ENCODE assay signal across 33 mouse cellular contexts in genomic region chr6:3859942-3860586, GRCm38 (mm10).
"Had no signal": no experiment of that assay in that cellular context is flagged by ENCODE, and none has a peak within 500 bp of the region (broad histone marks: within the 10 kb centered on the region; RNA-seq: fewer than 3 reads in every experiment).

No protein-coding gene starts in this region.

- H3K36me3 ChIP-seq: heart, embryonic 10.5 days; heart, embryonic 12.5 days; heart, embryonic 13.5 days; heart, embryonic 15.5 days; hindbrain, embryonic 10.5 days; hindbrain, embryonic 12.5 days; hindbrain, embryonic 13.5 days; hindbrain, embryonic 15.5 days; kidney, embryonic 15.5 days had no signal

- H3K27me3 ChIP-seq: heart, embryonic 12.5 days; heart, embryonic 13.5 days; heart, embryonic 15.5 days; hindbrain, embryonic 12.5 days; hindbrain, embryonic 13.5 days; hindbrain, embryonic 15.5 days; kidney, embryonic 15.5 days had no signal

- ATAC-seq: hindbrain, embryonic 16.5 days; hindbrain, postnatal 0 days; inflammation-experienced regulatory T-cells, adult 6 months had no signal

- H3K27ac ChIP-seq: heart, adult 2 months; heart, embryonic 10.5 days; heart, embryonic 13.5 days; heart, embryonic 15.5 days; hindbrain, embryonic 10.5 days; hindbrain, embryonic 12.5 days; hindbrain, embryonic 13.5 days; hindbrain, embryonic 15.5 days; hindbrain, postnatal 0 days; kidney, embryonic 15.5 days; kidney, postnatal 0 days; layer of hippocampus, adult 2 months; left cerebral cortex, adult 2 months had no signal

- H3K4me1 ChIP-seq: heart, embryonic 10.5 days; heart, embryonic 12.5 days; heart, embryonic 13.5 days; heart, embryonic 15.5 days; hindbrain, embryonic 10.5 days; hindbrain, embryonic 12.5 days; hindbrain, embryonic 13.5 days; hindbrain, embryonic 15.5 days; kidney, embryonic 15.5 days had no signal

- H3K4me3 ChIP-seq: heart, adult 2 months; heart, embryonic 10.5 days; heart, embryonic 12.5 days; heart, embryonic 13.5 days; heart, embryonic 15.5 days; hindbrain, embryonic 10.5 days; hindbrain, embryonic 12.5 days; hindbrain, embryonic 13.5 days; hindbrain, embryonic 15.5 days; kidney, embryonic 15.5 days; layer of hippocampus, adult 2 months; left cerebral cortex, adult 2 months had no signal

- H3K9me3 ChIP-seq: heart, embryonic 10.5 days; heart, embryonic 12.5 days; heart, embryonic 13.5 days; heart, embryonic 15.5 days; hindbrain, embryonic 12.5 days; hindbrain, embryonic 13.5 days; hindbrain, embryonic 15.5 days; kidney, embryonic 15.5 days had no signal

- H3K9ac ChIP-seq: heart, embryonic 12.5 days; heart, embryonic 13.5 days; heart, embryonic 15.5 days; hindbrain, embryonic 12.5 days; hindbrain, embryonic 13.5 days; hindbrain, embryonic 15.5 days; kidney, embryonic 15.5 days had no signal

- DNase-seq: heart, adult 2 months; heart, postnatal 10 days; heart, postnatal 14 days; heart, postnatal 36 days; heart, postnatal 4 days; kidney, adult 11 months; kidney, adult 18-20 months; kidney, adult 2 months; kidney, adult 8-10 months; kidney, adult 9 months; kidney, postnatal 10 days; kidney, postnatal 14 days; kidney, postnatal 25 days; kidney, postnatal 36 days; kidney, postnatal 4 days; layer of hippocampus, adult 9-11 months; layer of hippocampus, postnatal 36 days had no signal

- H3K4me2 ChIP-seq: heart, embryonic 11.5 days; heart, embryonic 12.5 days; heart, embryonic 13.5 days; heart, embryonic 15.5 days; hindbrain, embryonic 12.5 days; hindbrain, embryonic 13.5 days; hindbrain, embryonic 15.5 days; kidney, embryonic 15.5 days had no signal
